Mouse (Mus musculus) lung, postnatal 25 days (tissue): ENCODE results near the gene Mettl23.
A peak's percentile ranks its signal among the peaks of the same experiment; 100 is the strongest.
"Not testable (repeated sequence)": the region's sequence is repeated elsewhere in the genome, so short reads cannot be mapped to it uniquely, and the experiment has no call there.

Experiments used
- DNase-seq: peaks from one replicate; pipeline ENCODE4 v3.0.0; 2022; ENCODE audit warnings: low spot score

The Mettl23 gene

DNA sequence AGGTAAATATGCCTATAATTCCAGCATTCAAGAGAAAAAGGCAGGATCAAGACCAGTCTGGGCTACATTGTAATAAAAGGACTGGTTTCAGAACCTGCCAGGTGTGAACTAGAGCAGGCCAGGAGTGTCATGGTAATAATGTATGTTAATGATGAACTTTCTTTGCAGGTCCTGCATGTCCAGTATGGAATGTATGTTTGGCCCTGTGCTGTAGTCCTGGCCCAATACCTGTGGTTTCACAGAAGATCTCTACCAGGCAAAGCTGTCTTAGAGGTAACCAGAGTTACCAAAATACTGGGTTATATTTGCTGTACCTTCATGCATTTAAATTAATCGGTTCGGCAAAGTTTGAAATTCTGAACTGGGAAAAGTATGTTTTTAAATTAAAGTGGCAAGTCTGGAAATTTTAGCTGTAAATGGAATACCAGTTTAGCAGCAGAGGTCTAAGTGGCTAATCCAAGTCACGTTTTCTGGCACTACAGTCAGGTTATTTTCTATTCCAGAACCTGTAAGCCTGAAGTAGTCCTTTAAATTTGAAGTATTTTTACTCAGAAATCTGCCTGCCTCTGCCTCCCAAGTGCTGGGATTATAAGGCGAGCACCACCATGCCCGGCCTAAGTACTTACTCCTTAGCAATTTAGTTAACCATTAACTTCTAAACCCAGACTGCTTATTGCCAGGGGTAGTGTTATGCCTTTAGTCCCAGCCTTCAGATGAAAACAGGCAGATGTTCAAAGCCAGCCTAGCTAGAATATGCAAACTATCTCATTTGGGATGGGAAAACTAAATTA is 5.2 kb downstream of the Mettl23 start:
- DNase-seq, result no peak

- not testable (repeated sequence) for DNase-seq
Observed at GRCm38 (mm10) chr11:116848877-116849178, 5.8 kb downstream of the Mettl23 start.

GRCm38 (mm10) chr11:116849587-116849986 is 6.5 kb downstream of the Mettl23 start:
- no peak for DNase-seq

GRCm38 (mm10) chr11:116850085-116850484 is 7.0 kb downstream of the Mettl23 start:
- no peak for DNase-seq

GRCm38 (mm10) chr11:116850833-116851477 is 7.9 kb downstream of the Mettl23 start:
- no peak for DNase-seq

- DNase-seq, result no peak
Observed at GRCm38 (mm10) chr11:116851576-116852290, 8.7 kb downstream of the Mettl23 start.

DNA sequence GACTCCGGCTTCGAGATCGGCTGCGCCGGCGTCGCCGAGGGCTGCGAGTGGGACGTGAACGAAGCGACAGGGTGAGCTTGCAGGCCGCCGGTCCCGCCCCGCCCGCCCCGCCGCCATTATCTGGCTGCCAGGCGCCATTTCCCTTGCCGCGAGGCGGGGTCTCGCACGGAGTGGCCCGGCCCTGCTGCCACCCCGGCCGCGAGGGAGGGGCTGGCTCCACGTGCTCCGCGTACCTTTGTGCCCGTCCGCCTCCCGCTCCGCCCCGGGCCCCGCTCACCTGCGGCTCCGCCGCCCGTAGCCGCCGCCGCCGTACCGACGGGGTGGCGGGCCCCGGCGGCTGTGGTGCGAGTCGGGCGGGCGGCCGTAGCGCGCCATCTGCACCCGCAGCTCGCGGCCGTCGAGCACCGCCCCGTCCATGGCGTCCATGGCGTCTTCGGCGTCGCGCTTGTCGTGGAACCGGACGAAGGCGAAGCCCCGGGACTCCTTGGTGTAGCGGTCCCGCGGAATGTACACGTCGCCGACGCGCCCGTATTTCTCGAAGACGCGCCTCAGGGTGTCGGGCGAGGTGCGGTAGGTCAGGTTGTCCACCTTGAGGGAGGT is 9.3 kb downstream of the Mettl23 start, which contains the start of gene Mfsd11:
Mfsd11 (plus strand) TSS at position 150 of the 600 bp plus-strand sequence.
- peak; percentile 88 for DNase-seq

- DNase-seq, result peak; percentile 96
Observed at GRCm38 (mm10) chr11:116852891-116853511, 9.9 kb downstream of the Mettl23 start, which contains the start of gene Srsf2. TSS of gene Srsf2 (minus strand) at chr11:116853094.

DNA sequence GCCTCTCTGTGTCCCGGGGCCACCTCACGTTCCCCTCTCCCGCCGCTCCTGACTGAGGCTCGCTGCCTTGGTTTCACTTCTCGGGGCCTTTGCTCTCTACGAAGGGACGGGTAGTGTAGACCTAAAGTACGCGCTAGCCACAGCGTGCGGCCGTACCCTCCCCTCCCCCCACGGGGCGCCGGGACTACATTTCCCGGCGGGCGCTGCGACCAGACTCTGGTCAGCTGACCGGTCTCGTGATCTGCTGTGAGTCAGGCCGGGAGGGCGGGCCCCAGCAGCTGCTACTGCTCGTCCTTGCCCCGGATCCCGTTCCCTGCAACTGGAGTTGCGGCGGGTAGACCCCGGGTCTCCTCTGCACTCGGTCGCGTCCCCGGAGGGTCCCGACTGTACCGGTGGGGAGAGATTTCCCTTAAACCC is 10.4 kb downstream of the Mettl23 start:
- peak; percentile 97 for DNase-seq

- DNase-seq, result no peak
Observed at GRCm38 (mm10) chr11:116854279-116854678, 11.2 kb downstream of the Mettl23 start.

DNA sequence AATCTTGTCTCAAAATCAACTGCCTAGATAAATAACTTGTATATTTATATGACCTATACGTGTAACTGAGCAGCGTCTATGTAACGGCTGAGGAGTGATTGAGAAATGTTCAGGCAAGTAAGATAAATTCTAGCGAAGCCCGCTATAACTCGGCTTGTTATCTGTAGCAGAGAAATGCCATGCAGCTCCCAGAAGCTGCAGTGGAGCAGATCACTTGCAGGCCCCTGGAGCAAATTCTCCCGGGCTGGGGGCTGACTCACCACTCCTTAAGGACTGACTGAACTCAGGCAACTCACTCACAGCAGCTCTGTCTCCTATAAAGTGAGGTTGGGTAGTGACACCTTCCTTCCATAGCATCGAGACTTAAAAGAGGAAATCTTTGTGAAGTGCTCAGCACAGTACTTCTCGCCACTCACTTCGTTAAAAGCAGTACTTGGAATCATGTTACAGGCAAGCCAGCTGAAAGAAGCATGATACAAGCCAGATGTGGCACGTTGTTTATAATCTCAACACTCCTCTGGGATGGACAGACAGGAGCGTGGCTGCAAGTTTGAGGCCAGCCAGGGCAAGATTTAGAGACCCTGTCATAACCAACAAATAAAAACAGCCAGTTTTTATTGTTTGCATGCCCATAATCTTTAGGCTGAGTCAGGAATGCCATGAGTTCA is 14.2 kb downstream of the Mettl23 start:
- DNase-seq, result no peak

DNA sequence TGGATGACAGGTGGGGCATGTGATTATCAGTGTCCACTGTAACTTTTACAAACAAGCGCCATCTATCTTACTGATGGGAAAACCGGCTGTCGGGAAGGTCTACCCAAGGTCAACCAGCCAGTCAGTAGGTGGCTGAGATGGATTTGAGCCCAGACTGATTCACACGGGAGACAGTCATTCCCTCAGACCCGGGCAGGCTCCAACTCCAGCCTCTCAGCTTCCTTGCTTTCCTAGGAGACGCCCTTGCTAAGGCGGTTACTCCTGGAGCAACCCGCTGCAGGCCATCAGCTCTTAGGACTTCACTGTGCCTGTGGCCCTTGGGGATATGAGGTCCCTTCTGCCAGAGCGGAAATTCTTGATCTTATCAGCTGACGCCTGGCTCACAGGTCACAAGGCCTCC is 21.4 kb downstream of the Mettl23 start:
- DNase-seq, result no peak

- DNase-seq, result no peak
Observed at GRCm38 (mm10) chr11:116865945-116866585, 23.0 kb downstream of the Mettl23 start.

DNA sequence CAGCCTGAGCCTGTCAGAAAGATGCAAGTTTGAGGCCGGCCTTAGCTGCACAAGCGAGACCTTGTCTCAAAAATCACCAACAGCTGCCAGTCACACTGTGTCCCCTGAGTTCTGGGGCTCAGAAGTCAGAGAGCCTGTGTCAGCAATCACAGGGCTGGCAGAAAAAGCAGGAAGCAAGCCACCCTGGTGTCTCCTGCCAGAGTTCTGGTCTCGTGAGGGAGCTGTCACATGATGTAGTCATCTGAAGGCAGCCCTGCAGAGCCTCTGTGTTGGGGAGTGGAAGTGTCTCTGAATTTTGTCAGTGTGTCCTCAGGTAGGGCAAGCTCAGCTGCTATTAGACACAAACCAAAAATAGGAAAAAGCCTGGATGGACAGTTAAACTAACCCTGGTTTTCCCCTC is 25.1 kb downstream of the Mettl23 start:
- no peak for DNase-seq

DNA sequence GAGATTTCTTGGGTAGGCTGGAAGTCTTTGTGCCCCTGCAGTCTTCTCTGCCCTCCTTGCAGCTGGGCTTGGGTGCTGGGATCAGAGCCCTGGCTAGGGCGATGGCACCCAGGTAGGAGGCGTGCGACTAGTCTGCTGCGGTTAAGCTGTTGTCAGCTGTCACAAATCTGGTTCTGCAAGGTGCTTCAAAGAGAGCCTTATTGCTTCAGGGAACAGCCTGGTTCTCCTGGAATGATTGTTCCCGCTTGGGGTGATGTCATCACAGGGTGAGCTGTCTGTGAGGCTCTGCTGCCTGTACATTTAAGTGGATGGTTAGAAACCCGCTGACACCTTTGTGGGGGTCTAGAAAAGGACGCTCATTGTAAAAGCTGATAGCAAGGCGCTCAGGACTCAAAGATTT is 26.1 kb downstream of the Mettl23 start:
- DNase-seq, result peak; percentile 45

GRCm38 (mm10) chr11:116869641-116870040 is 26.6 kb downstream of the Mettl23 start:
- DNase-seq, result no peak

- no peak for DNase-seq
Observed at GRCm38 (mm10) chr11:116871538-116871937, 28.5 kb downstream of the Mettl23 start.

DNA sequence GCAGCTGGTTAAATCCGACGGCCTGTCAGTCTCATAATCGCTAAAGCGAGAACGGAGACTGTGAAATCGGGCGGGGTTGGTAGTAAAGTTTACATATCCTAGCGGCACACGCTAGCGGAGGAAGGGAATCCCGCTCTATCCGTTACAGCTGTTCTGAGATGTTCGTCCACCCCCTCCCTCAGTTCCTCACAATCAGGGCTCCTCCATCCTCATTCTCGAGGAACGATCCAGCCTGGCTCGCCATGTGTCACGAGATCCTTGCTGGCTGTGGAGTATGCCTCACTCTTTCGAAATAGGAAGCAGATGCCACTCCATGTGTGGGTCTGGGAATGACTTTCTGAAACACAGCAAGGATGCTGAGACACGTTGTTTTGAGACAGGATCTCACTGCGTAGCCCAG is 30.9 kb downstream of the Mettl23 start:
- no peak for DNase-seq

GRCm38 (mm10) chr11:116878454-116878853 is 35.4 kb downstream of the Mettl23 start:
- DNase-seq, result no peak

GRCm38 (mm10) chr11:116880839-116881238 is 37.8 kb downstream of the Mettl23 start:
- DNase-seq, result no peak

- no peak for DNase-seq
Observed at GRCm38 (mm10) chr11:116881440-116881839, 38.4 kb downstream of the Mettl23 start.
